Mouse (Mus musculus) embryonic facial prominence, embryonic 11.5 days (tissue): Measurements from ENCODE around the gene Ablim1. TPM values are rescaled to one million over a fixed set of nuclear protein-coding genes. Genes with fewer than 3 reads are reported as not detected.
"Not testable (repeated sequence)": the region's sequence is repeated elsewhere in the genome, so short reads cannot be mapped to it uniquely, and the experiment has no call there.

Source experiments
- ATAC-seq: fragments of 200-750 bp; cut with Nextera tagmentation; replicated peaks from 2 replicates; pipeline ENCODE4 v1.8.0; 2017; ENCODE audit warnings: low read depth; ENCODE audit not compliant: insufficient number of reproducible peaks, low FRiP score, low TSS enrichment
- DNase-seq: peaks from one replicate; pipeline ENCODE4 v3.0.0-alpha.2; 2015; ENCODE audit warnings: low spot score
- H3K27ac ChIP-seq: fragments of 300-500 bp; sonication (generic); replicated peaks from 2 replicates; pipeline ENCODE4 v1.5.1; 2014; ENCODE audit warnings: mild to moderate bottlenecking, low read depth, low read length, control low read depth
- H3K27me3 ChIP-seq: fragments of 300-500 bp; sonication (generic); 2 replicates; pipeline ENCODE4 v1.6.1; 2014; ENCODE audit warnings: mild to moderate bottlenecking, low read length, moderate library complexity, mixed read lengths; ENCODE audit not compliant: control insufficient read depth, insufficient read depth
- H3K36me3 ChIP-seq: fragments of 300-500 bp; sonication (generic); replicated peaks from 2 replicates; pipeline ENCODE4 v1.6.1; 2014; ENCODE audit warnings: low read depth, mild to moderate bottlenecking, low read length, moderate library complexity, mixed read lengths; ENCODE audit not compliant: control insufficient read depth, insufficient read depth
- H3K4me1 ChIP-seq: fragments of 300-500 bp; sonication (generic); 2 replicates; pipeline ENCODE4 v1.6.1; 2014; ENCODE audit warnings: low read length, mixed read lengths; ENCODE audit not compliant: control insufficient read depth, insufficient read depth
- H3K4me2 ChIP-seq: fragments of 300-500 bp; sonication (generic); 2 replicates; pipeline ENCODE4 v1.6.1; 2014; ENCODE audit warnings: low read depth, mild to moderate bottlenecking, control low read depth, low read length, moderate library complexity
- H3K4me3 ChIP-seq: fragments of 300-500 bp; sonication (generic); 2 replicates; pipeline ENCODE4 v1.5.1; 2014; ENCODE audit warnings: low read depth, low read length, control low read depth
- H3K9ac ChIP-seq: fragments of 300-500 bp; sonication (generic); replicated peaks from 2 replicates; pipeline ENCODE4 v1.6.1; 2014; ENCODE audit warnings: mild to moderate bottlenecking, control low read depth, low read length
- H3K9me3 ChIP-seq: fragments of 300-500 bp; sonication (generic); replicated peaks from 2 replicates; pipeline ENCODE4 v1.6.1; 2016; ENCODE audit warnings: mild to moderate bottlenecking, low read length, inconsistent platforms, mixed read lengths; ENCODE audit not compliant: control insufficient read depth
- WGBS: fragments of 180-500 bp; shearing (Covaris S2); extraction: QIAGEN DNeasy Blood & Tissue Kit; methylation state at CpG from one replicate; pipeline ENCODE4 v1.1.7; 2014; 5-methylcytosine and 5-hydroxymethylcytosine counted together
- polyA plus RNA-seq: library from polyadenylated mRNA; unstranded; fragments of >200 nt; fragmentation: Nextera tagmentation; extraction: Ambion mirVana; gene quantifications from 2 replicates; pipeline ENCODE4 v1.2.1, GENCODE M21; 2014

Gene Ablim1
- polyA plus RNA-seq, 1 experiment from 2014 or later: 22.8 TPM

GRCm38 (mm10) chr19:57138045-57138444 is 176.7 kb downstream of the Ablim1 start:
- peaks cover 6% of the 10 kb centered on the region for H3K4me1 ChIP-seq
- H3K4me2 ChIP-seq: no peak overlapping the region
- no peak overlapping the region for H3K4me3 ChIP-seq
- H3K9me3 ChIP-seq: no peaks in the 10 kb centered on the region
- ATAC-seq (peak; percentile 42; the same call in 1 of the 2 replicates), DNase-seq (peak; percentile 61)
- no peak overlapping the region for H3K9ac ChIP-seq
- no peak overlapping the region for H3K27ac ChIP-seq
- H3K36me3 ChIP-seq: no peaks in the 10 kb centered on the region
- H3K27me3 ChIP-seq: no peaks in the 10 kb centered on the region

DNA sequence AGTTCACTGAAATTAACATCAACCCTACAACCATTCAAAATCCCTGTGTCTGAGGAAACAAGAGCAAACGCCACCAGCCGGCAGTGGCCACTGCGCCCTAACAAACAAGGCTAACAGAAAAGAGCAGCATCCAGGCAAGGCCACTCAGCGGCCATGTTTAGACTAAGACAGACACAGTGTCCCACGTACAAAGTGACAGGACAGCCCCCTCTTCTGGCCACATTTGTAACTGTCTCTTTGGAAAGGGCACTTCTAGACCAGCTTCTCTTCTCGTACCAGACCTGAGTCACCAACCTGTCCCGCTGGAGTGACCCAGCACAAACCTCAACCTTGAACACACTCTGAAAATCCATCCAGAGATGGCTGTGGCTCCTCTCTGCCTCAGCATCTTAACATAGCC is 178.5 kb downstream of the Ablim1 start:
- Histone ChIP-seq H3K9me3 (no peaks in the 10 kb centered on the region), H3K4me3 (no peak overlapping the region), H3K27me3 (no peaks in the 10 kb centered on the region), H3K4me2 (no peak overlapping the region), H3K27ac (no peak overlapping the region), H3K4me1 (peaks cover 6% of the 10 kb centered on the region), H3K36me3 (no peaks in the 10 kb centered on the region), H3K9ac (no peak overlapping the region)
- 39% methylated on average over 7 of the region's 7 CpGs for WGBS
- DNase-seq (peak; percentile 86), ATAC-seq (no peak)

- not testable (repeated sequence) for DNase-seq, H3K4me3 ChIP-seq, H3K27me3 ChIP-seq, H3K36me3 ChIP-seq, ATAC-seq, H3K27ac ChIP-seq, H3K4me2 ChIP-seq, H3K4me1 ChIP-seq, H3K9ac ChIP-seq, H3K9me3 ChIP-seq
- 92% methylated on average over 6 of the region's 6 CpGs for WGBS
These were observed 179.1 kb downstream of the Ablim1 start for GRCm38 (mm10) chr19:57135654-57136053.

DNA sequence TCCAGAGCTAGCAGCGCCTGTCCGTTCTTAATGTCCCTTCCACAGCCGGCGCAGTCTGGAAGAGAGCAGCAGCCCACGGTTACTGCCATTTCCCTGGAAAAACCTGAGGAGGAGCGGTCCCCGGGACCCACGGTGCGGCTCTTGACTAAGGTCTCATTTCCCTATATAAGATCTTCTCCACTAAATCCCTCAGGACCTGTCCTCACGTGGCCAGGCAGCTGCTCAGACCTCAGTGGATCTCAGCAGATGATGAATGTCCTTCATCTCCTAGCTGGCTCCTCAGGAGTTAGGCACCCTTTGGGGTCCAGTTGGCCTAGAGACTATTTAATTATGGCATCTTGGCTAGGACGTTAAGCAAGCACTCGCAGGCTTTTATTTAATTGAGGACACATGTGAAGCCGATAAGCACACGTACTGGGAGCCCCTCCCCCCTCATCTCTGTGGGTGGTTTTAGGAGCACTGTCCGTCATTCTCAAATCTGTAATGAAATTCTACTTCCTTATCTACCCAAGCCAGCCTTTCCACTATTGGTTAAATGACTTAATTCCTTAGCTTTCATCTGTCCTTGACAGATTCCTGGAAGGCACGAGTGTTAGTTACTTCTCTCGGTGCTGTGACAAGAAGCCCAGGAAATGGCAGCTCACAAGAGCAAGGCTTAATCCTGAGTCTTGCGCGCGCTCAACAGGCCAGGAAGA is 179.9 kb downstream of the Ablim1 start:
- H3K27ac ChIP-seq: no peak overlapping the region
- H3K9ac ChIP-seq: peak overlapping the region; percentile 4; the same call in 1 of the 2 replicates
- WGBS: 41% methylated on average over 20 of the region's 20 CpGs
- peaks cover 6% of the 10 kb centered on the region for H3K4me1 ChIP-seq
- DNase-seq: peak; percentile 65
- H3K4me2 ChIP-seq: peak overlapping the region; percentile 15; the same call in 1 of the 2 replicates
- H3K9me3 ChIP-seq: no peaks in the 10 kb centered on the region
- H3K36me3 ChIP-seq: no peaks in the 10 kb centered on the region
- no peak overlapping the region for H3K4me3 ChIP-seq
- ATAC-seq: no peak
- no peaks in the 10 kb centered on the region for H3K27me3 ChIP-seq

DNA sequence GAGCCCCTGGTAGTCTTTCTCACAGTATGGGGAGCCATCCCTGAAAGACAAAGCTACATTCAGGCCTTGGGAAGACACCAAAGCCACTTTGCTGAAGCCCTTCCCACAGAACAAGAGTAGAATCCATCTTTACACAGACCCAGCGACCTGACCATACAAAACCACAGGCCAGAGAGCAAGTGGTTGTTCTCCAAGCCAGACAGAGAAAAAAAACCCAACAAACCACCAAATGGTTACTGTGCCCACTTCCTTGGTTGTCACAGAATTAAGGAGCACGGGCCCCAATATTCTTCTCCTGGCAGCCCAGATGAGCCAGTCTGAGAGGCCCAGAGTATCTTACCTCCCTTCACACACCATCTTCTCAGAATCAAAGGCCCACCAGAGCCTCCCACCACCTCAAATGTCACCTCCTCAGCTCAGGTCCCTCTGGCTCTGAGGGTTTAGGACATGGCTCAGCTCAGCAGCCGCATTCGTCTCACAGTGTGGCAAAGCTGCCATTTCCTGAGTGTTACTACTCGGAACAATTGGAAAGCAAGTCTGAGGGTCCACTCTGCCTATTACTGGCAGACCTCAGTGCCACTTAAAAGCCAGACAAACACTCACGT is 181.7 kb downstream of the Ablim1 start:
- ATAC-seq (no peak), DNase-seq (no peak)
- Histone ChIP-seq H3K4me1 (peaks cover 6% of the 10 kb centered on the region), H3K4me2 (no peak overlapping the region), H3K27me3 (no peaks in the 10 kb centered on the region), H3K9ac (no peak overlapping the region), H3K27ac (no peak overlapping the region), H3K9me3 (no peaks in the 10 kb centered on the region), H3K36me3 (no peaks in the 10 kb centered on the region), H3K4me3 (no peak overlapping the region)
- WGBS: 80% methylated on average over 6 of the region's 6 CpGs

DNA sequence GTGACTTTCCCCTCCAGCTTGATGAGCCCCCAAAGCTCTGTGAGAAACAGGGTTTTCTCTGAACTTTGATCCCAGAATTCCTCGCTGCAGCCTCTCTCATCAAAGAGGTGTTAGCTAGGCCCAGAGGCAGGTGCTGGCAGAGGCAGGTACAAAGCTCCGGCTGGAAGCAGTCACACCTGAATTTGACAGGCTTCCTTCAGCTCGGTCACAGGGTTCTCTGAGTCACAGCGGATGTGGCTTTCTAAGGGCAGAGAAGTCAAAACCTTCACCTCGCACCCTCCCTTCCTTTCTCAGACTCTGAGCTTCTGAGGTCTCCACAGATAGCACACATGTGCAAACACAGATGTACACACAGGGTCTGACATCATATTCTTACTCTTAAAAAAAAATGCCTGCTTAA is 182.4 kb downstream of the Ablim1 start:
- ATAC-seq: no peak

DNA sequence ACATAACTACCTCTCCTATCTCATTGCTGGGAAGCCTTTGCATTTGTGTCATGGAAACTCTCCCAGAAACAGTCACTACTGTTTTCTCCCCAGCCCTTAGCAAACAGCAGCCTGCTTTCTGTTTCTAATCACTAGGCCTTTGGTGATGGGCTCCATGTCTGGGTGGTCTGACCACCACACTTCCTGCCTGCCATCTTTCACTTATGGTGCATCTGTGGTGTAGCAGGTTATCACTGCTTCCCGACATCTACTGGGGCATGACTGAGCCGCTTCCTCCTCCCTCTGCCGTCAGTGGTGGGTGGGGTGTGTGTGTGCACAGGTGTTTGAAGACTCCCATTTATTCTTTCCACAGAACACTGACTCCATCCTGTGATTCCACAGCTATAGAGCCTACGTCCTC is 183.4 kb downstream of the Ablim1 start:
- ATAC-seq: no peak
- no peak for DNase-seq
- Histone ChIP-seq H3K36me3 (no peaks in the 10 kb centered on the region), H3K9ac (no peak overlapping the region), H3K4me3 (no peak overlapping the region), H3K4me1 (peaks cover 6% of the 10 kb centered on the region), H3K27ac (no peak overlapping the region), H3K4me2 (no peak overlapping the region), H3K9me3 (no peaks in the 10 kb centered on the region), H3K27me3 (no peaks in the 10 kb centered on the region)
- 70% methylated on average over 4 of the region's 4 CpGs for WGBS

More for the DNA sequence above, 182.4 kb downstream of the Ablim1 start:
- Histone ChIP-seq H3K9ac (no peak overlapping the region), H3K4me3 (no peak overlapping the region), H3K36me3 (no peaks in the 10 kb centered on the region), H3K4me2 (no peak overlapping the region), H3K9me3 (no peaks in the 10 kb centered on the region), H3K27me3 (no peaks in the 10 kb centered on the region), H3K27ac (no peak overlapping the region), H3K4me1 (peaks cover 6% of the 10 kb centered on the region)
- DNase-seq: no peak
- WGBS: 74% methylated on average over 5 of the region's 5 CpGs

DNA sequence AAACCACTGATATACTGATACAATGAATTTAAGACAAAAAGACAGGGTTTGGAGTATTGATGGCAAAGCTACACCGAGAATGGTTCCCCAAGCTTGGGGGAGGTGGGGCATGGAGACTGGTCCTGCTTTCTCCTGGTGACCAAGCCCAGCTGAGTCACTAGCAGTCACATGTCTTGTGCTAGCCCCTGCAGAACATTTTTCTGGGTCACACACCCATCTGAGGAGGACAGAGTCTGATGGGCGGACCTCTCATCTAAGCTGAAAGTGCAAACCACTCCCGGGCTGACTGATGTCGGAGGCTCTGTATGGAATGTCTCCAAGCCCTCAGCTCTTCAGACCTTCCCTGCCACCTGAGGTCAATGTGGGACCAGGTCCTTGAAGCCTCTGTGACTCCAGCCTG is 184.1 kb downstream of the Ablim1 start:
- Histone ChIP-seq H3K9ac (no peak overlapping the region), H3K27ac (no peak overlapping the region), H3K4me3 (no peak overlapping the region), H3K9me3 (no peaks in the 10 kb centered on the region), H3K4me2 (no peak overlapping the region), H3K27me3 (no peaks in the 10 kb centered on the region), H3K4me1 (peaks cover 6% of the 10 kb centered on the region), H3K36me3 (no peaks in the 10 kb centered on the region)
- ATAC-seq (no peak), DNase-seq (no peak)
- WGBS: 87% methylated on average over 4 of the region's 4 CpGs
